Mouse (Mus musculus) lung, postnatal 0 days (tissue): ENCODE data around the gene Lasp1.

ENCODE experiments used
- CTCF ChIP-seq: IDR thresholded peaks from 2 replicates; pipeline ENCODE4 v1.5.1; 2016; ENCODE audit warnings: antibody characterized with exemption, mild to moderate bottlenecking
- EP300 ChIP-seq: IDR thresholded peaks from 2 replicates; pipeline ENCODE4 v1.6.1; 2016; ENCODE audit warnings: antibody characterized with exemption, mild to moderate bottlenecking, control low read depth

DNA sequence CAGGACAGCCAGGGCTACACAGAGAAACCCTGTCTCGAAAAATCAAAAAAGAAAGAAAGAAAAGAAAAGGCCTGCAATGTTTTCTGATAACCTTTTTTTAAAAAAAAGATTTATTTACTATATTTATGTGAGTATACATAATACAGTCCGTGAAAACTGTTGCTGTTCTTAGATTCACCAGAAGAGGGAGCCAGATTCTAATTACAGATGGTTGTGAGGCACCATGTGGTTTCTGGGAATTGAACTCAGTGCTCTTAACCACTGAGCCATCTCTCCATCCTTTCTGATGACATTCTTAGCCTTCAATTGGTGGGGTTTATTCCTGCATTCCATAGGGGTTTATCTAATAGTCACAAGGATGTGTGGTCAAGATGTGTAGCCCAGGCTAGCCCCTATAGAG, 5.6 kb upstream of the Lasp1 start:
- TF ChIP-seq CTCF = peak; percentile 79
- TF ChIP-seq EP300 = no peak
